Mouse (Mus musculus) forebrain, embryonic 12.5 days (tissue): ENCODE data around the gene Rrad. TPM values are rescaled to one million over a fixed set of nuclear protein-coding genes. Genes with fewer than 3 reads are reported as not detected.

Experiments used
- ATAC-seq: fragments of 200-750 bp; cut with Nextera tagmentation; 2 replicates; pipeline ENCODE4 v1.8.0; 2017; ENCODE audit warnings: moderate TSS enrichment; ENCODE audit not compliant: low FRiP score
- H3K27ac ChIP-seq: fragments of 300-500 bp; sonication (generic); 2 replicates; pipeline ENCODE4 v1.5.1; 2016; ENCODE audit warnings: mild to moderate bottlenecking
- H3K27me3 ChIP-seq: fragments of 300-500 bp; sonication (generic); 2 replicates; pipeline ENCODE4 v1.6.1; 2016; ENCODE audit warnings: mild to moderate bottlenecking
- H3K36me3 ChIP-seq: fragments of 300-500 bp; sonication (generic); replicated peaks from 2 replicates; pipeline ENCODE4 v1.6.1; 2016; ENCODE audit warnings: mild to moderate bottlenecking
- H3K4me1 ChIP-seq: fragments of 300-500 bp; sonication (generic); 2 replicates; pipeline ENCODE4 v1.6.1; 2016
- H3K4me2 ChIP-seq: fragments of 300-500 bp; sonication (generic); 2 replicates; pipeline ENCODE4 v1.6.1; 2016; ENCODE audit warnings: mild to moderate bottlenecking, moderate library complexity
- H3K4me3 ChIP-seq: fragments of 300-500 bp; sonication (generic); replicated peaks from 2 replicates; pipeline ENCODE4 v1.5.1; 2016; ENCODE audit warnings: mild to moderate bottlenecking
- H3K9ac ChIP-seq: fragments of 300-500 bp; sonication (generic); 2 replicates; pipeline ENCODE4 v1.6.1; 2016; ENCODE audit warnings: mild to moderate bottlenecking
- H3K9me3 ChIP-seq: fragments of 300-500 bp; sonication (generic); 2 replicates; pipeline ENCODE4 v1.6.1; 2016
- WGBS: fragments of 180-500 bp; shearing (Covaris S2); methylation state at CpG from one replicate; pipeline ENCODE4 v1.1.7; 2016; 5-methylcytosine and 5-hydroxymethylcytosine counted together
- polyA plus RNA-seq: library from polyadenylated mRNA; unstranded; fragments of >200 nt; fragmentation: Nextera tagmentation; extraction: Ambion mirVana; gene quantifications from 2 replicates; pipeline ENCODE4 v1.2.1, GENCODE M21; 2016

Gene Rrad
- polyA plus RNA-seq, 1 experiment from 2014 or later: 1.7 TPM

DNA sequence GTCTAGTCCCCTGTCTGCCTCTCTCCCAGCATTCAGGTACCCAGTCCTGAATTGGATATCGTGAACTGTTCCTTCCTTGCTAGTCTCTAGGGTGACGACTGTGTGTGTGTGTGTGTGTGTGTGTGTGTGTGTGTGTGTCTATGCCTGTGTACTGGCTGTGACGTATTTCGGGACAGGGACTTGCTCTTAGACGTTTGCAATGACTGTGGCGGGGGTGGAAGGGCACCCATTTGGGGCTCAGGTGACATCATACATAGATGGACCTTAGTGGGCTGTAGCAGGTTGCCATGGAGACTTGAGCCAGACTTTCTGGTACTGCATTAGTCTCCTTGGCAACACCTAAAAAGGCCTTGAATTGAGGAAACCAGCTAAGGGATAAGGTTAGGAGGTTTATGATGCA is 1.4 kb upstream of the Rrad start:
- no peak overlapping the region for H3K9ac ChIP-seq
- no peak overlapping the region for H3K4me2 ChIP-seq
- 69% methylated on average over 6 of the region's 6 CpGs for WGBS
- peaks cover 14% of the 10 kb centered on the region for H3K4me1 ChIP-seq
- no peak; the same call in 1 of the 2 replicates for ATAC-seq
- H3K27ac ChIP-seq: no peak overlapping the region
- peaks cover 38% of the 10 kb centered on the region for H3K27me3 ChIP-seq
- H3K4me3 ChIP-seq: no peak overlapping the region
- H3K9me3 ChIP-seq: no peaks in the 10 kb centered on the region
- peaks cover 11% of the 10 kb centered on the region for H3K36me3 ChIP-seq

DNA sequence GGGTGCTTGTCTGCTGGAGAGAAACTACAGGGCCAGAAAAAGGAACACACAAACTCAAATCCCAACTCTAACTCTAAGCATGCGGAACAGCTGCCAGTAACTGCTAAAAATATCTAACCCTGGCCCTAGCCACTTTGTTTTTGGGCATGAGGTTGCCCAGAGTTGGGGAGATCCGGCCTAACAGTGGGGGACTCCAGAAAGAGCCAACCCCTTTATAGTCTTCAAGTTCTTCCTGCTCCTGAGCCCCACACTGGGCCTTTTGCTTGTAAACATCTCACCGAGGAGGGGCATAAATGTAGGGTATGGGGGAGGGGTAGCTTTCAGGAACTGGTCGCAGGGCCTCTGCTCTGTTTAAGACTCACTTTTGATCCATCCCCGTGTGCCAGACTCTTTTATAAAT is 848 bp upstream of the Rrad start:
- ATAC-seq: no peak
- Histone ChIP-seq H3K9me3 (no peaks in the 10 kb centered on the region), H3K36me3 (peaks cover 8% of the 10 kb centered on the region), H3K4me2 (no peak overlapping the region; the same call in 1 of the 2 replicates), H3K27me3 (peaks cover 38% of the 10 kb centered on the region), H3K27ac (no peak overlapping the region), H3K4me1 (peaks cover 14% of the 10 kb centered on the region), H3K4me3 (no peak overlapping the region), H3K9ac (no peak overlapping the region)
- WGBS: 33% methylated on average over 5 of the region's 5 CpGs

DNA sequence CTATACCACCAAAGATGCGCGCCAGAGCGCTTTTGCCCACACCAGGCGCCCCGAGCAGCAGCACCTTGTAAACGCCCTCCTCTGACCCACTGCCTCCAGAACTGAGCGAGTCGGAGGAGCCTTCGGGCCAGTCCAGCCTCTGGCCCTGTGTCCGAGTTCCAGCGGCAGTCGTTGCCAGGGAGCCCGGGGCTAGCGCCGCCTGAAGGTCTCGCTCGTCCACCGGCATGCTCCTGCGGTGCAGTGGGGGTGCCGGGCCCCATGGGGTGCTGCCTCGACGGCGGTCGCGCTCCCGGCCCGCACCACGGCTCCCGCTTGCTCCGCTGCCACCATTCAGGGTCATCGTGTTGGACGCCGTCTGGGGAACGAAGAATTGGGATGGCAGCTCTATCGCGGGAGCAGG is 553 bp downstream of the Rrad start:
- H3K9ac ChIP-seq: peak overlapping the region; percentile 59; the same call in 1 of the 2 replicates
- H3K36me3 ChIP-seq: peaks cover 2% of the 10 kb centered on the region; the same call in 1 of the 2 replicates
- H3K4me2 ChIP-seq: peak overlapping the region; percentile 74
- no peak overlapping the region for H3K27ac ChIP-seq
- ATAC-seq: peak; percentile 40; the same call in 1 of the 2 replicates
- H3K9me3 ChIP-seq: no peaks in the 10 kb centered on the region
- peak overlapping the region; percentile 42 for H3K4me3 ChIP-seq
- peaks cover 14% of the 10 kb centered on the region for H3K4me1 ChIP-seq
- under 1% methylated on average over 36 of the region's 36 CpGs for WGBS
- H3K27me3 ChIP-seq: peaks cover 38% of the 10 kb centered on the region

GRCm38 (mm10) chr8:104630111-104630479 is 1.0 kb downstream of the Rrad start:
- H3K4me2 ChIP-seq: peak overlapping the region; percentile 74
- peaks cover 38% of the 10 kb centered on the region for H3K27me3 ChIP-seq
- no peaks in the 10 kb centered on the region for H3K36me3 ChIP-seq
- H3K9me3 ChIP-seq: no peaks in the 10 kb centered on the region
- H3K4me3 ChIP-seq: peak overlapping the region; percentile 42; the same call in 1 of the 2 replicates
- no peak overlapping the region; the same call in 1 of the 2 replicates for H3K9ac ChIP-seq
- H3K27ac ChIP-seq: no peak overlapping the region
- 37% methylated on average over 8 of the region's 8 CpGs for WGBS
- H3K4me1 ChIP-seq: peaks cover 14% of the 10 kb centered on the region
- ATAC-seq: no peak

DNA sequence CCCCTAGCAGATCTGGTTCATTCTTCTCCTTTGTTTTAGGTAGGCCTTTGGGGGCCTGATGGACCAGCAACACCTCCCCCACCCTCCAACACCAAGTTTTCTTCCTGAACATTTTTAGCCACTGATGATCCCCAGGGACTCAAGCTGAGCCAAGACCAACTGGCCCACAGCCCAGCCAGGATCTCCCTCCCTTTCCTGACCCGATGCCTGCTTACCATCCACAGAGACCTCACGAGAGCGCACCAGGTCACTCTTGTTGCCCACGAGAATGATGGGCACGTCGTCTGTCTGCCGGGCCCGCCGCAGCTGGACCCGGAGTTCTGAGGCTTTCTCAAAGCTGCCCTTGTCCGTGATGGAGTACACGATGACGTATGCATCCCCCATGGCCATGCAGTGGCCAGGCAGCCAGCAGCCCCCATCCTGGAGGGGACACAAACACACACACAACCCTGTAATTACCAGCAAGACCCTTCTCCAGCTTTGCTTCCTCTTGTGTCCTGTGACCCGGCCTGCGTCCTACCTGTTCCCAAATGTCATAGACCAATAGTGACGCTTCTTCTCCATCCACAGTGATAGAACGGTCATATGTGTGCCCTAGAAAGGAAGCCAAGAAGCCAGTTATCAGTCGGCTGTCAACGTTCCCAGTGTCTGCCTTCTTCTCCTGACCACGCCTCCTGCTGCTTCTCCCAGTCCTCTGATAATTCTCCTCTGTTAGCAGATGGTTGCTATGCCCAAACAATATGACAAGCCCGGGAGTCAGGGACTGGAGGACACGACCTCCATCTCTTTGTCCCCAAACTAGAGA is 1.6 kb downstream of the Rrad start:
- WGBS: 79% methylated on average over 22 of the region's 22 CpGs
- Histone ChIP-seq H3K27ac (no peak overlapping the region), H3K9me3 (no peaks in the 10 kb centered on the region), H3K4me2 (no peak overlapping the region), H3K4me1 (peaks cover 14% of the 10 kb centered on the region), H3K9ac (no peak overlapping the region), H3K27me3 (peaks cover 38% of the 10 kb centered on the region), H3K36me3 (no peaks in the 10 kb centered on the region), H3K4me3 (no peak overlapping the region)
- ATAC-seq: no peak

- no peak overlapping the region for H3K27ac ChIP-seq
- no peak for ATAC-seq
- 92% methylated on average over 21 of the region's 21 CpGs for WGBS
These were observed 2.7 kb downstream of the Rrad start for GRCm38 (mm10) chr8:104628402-104628801.

GRCm38 (mm10) chr8:104627065-104627740 is 3.9 kb downstream of the Rrad start:
- H3K4me1 ChIP-seq: peaks cover 14% of the 10 kb centered on the region
- H3K4me2 ChIP-seq: no peak overlapping the region
- H3K27ac ChIP-seq: no peak overlapping the region
- ATAC-seq: no peak
- no peaks in the 10 kb centered on the region for H3K9me3 ChIP-seq
- peaks cover 38% of the 10 kb centered on the region for H3K27me3 ChIP-seq
- H3K4me3 ChIP-seq: no peak overlapping the region
- no peak overlapping the region for H3K9ac ChIP-seq
- 64% methylated on average over 4 of the region's 4 CpGs for WGBS
- H3K36me3 ChIP-seq: no peaks in the 10 kb centered on the region

More at GRCm38 (mm10) chr8:104628402-104628801, 2.7 kb downstream of the Rrad start:
- Histone ChIP-seq H3K4me1 (peaks cover 14% of the 10 kb centered on the region), H3K9me3 (no peaks in the 10 kb centered on the region), H3K27me3 (peaks cover 38% of the 10 kb centered on the region), H3K4me3 (no peak overlapping the region), H3K9ac (no peak overlapping the region), H3K36me3 (no peaks in the 10 kb centered on the region), H3K4me2 (no peak overlapping the region)

- WGBS: 74% methylated on average over 6 of the region's 6 CpGs
- no peak within 1 kb of the TSS for H3K4me2 ChIP-seq
- no peak within 1 kb of the TSS for H3K27ac ChIP-seq
These were observed 7.0 kb downstream of the Rrad start, which contains the start of gene Cdh16 for GRCm38 (mm10) chr8:104624161-104624560. Gene Cdh16, minus strand, starts transcription at chr8:104624396.

GRCm38 (mm10) chr8:104620765-104621164 is 10.4 kb downstream of the Rrad start:
- H3K4me3 ChIP-seq: no peak overlapping the region
- no peak overlapping the region for H3K27ac ChIP-seq
- H3K4me1 ChIP-seq: no peaks in the 10 kb centered on the region
- 0 out of 2 replicates have a peak, but pooled peaks cover 2% of the 10 kb centered on the region for H3K9me3 ChIP-seq
- no peak overlapping the region for H3K4me2 ChIP-seq
- no peaks in the 10 kb centered on the region for H3K27me3 ChIP-seq
- H3K36me3 ChIP-seq: no peaks in the 10 kb centered on the region
- 80% methylated on average over 5 of the region's 5 CpGs for WGBS
- H3K9ac ChIP-seq: no peak overlapping the region
- ATAC-seq: no peak

More at GRCm38 (mm10) chr8:104624161-104624560, 7.0 kb downstream of the Rrad start, which contains the start of gene Cdh16:
- Histone ChIP-seq H3K4me1 (no peaks in the 10 kb centered on the region), H3K36me3 (no peaks in the 10 kb centered on the region), H3K4me3 (no peak within 1 kb of the TSS), H3K27me3 (peaks cover 8% of the 10 kb centered on the region), H3K9me3 (0 out of 2 replicates have a peak, but pooled peaks cover 2% of the 10 kb centered on the region), H3K9ac (no peak within 1 kb of the TSS)
- no peak for ATAC-seq

- ATAC-seq: no peak
- no peak overlapping the region for H3K4me3 ChIP-seq
- H3K9me3 ChIP-seq: no peaks in the 10 kb centered on the region
- 86% methylated on average over 4 of the region's 4 CpGs for WGBS
- no peaks in the 10 kb centered on the region for H3K36me3 ChIP-seq
- H3K27me3 ChIP-seq: peaks cover 5% of the 10 kb centered on the region; the same call in 1 of the 2 replicates
- no peaks in the 10 kb centered on the region for H3K4me1 ChIP-seq
- no peak overlapping the region for H3K4me2 ChIP-seq
- H3K9ac ChIP-seq: no peak overlapping the region
- no peak overlapping the region for H3K27ac ChIP-seq
These were observed 18.0 kb downstream of the Rrad start for GRCm38 (mm10) chr8:104613119-104613518.

- H3K4me1 ChIP-seq: no peaks in the 10 kb centered on the region
- H3K27ac ChIP-seq: no peak overlapping the region
- ATAC-seq: no peak
- H3K4me3 ChIP-seq: no peak overlapping the region
- H3K36me3 ChIP-seq: no peaks in the 10 kb centered on the region
- H3K9me3 ChIP-seq: no peaks in the 10 kb centered on the region
- H3K9ac ChIP-seq: no peak overlapping the region
- no peak overlapping the region for H3K4me2 ChIP-seq
- 82% methylated on average over 4 of the region's 4 CpGs for WGBS
- peaks cover 5% of the 10 kb centered on the region; the same call in 1 of the 2 replicates for H3K27me3 ChIP-seq
These were observed 19.5 kb downstream of the Rrad start for GRCm38 (mm10) chr8:104611613-104612012.

GRCm38 (mm10) chr8:104610185-104610766 is 20.9 kb downstream of the Rrad start:
- Histone ChIP-seq H3K4me3 (no peak overlapping the region), H3K27me3 (peaks cover 5% of the 10 kb centered on the region; the same call in 1 of the 2 replicates), H3K9ac (no peak overlapping the region), H3K4me1 (no peaks in the 10 kb centered on the region), H3K27ac (no peak overlapping the region), H3K36me3 (no peaks in the 10 kb centered on the region), H3K4me2 (no peak overlapping the region), H3K9me3 (no peaks in the 10 kb centered on the region)
- ATAC-seq: no peak
- 82% methylated on average over 12 of the region's 12 CpGs for WGBS
